Mouse (Mus musculus): ENCODE results near the gene Snapc4. TPM values are rescaled to one million over a fixed set of nuclear protein-coding genes. Genes with fewer than 3 reads are reported as not detected.

Gene Snapc4
- polyA plus RNA-seq, 1 experiment: 30.7 TPM

- no peak for DNase-seq (ENCODE audit: low spot score)
These were observed 41.3 kb downstream of the Snapc4 start for GRCm38 (mm10) chr2:26339204-26339551.

GRCm38 (mm10) chr2:26338302-26339203 is 41.9 kb downstream of the Snapc4 start:
- DNase-seq (ENCODE audit: low spot score): no peak

GRCm38 (mm10) chr2:26330702-26331101 is 49.8 kb downstream of the Snapc4 start:
- DNase-seq (ENCODE audit: low spot score): no peak

- no peak for DNase-seq (ENCODE audit: low spot score)
These were observed 50.4 kb downstream of the Snapc4 start for GRCm38 (mm10) chr2:26330056-26330468.

GRCm38 (mm10) chr2:26329402-26329801 is 51.1 kb downstream of the Snapc4 start:
- DNase-seq (ENCODE audit: low spot score): no peak

GRCm38 (mm10) chr2:26327852-26328251 is 52.6 kb downstream of the Snapc4 start:
- DNase-seq (ENCODE audit: low spot score): no peak

- DNase-seq (ENCODE audit: low spot score): no peak
These were observed 54.9 kb downstream of the Snapc4 start for GRCm38 (mm10) chr2:26325386-26326181.

- DNase-seq (ENCODE audit: low spot score): no peak
These were observed 55.5 kb downstream of the Snapc4 start for GRCm38 (mm10) chr2:26324917-26325316.

- no peak for DNase-seq (ENCODE audit: low spot score)
These were observed 56.7 kb downstream of the Snapc4 start for GRCm38 (mm10) chr2:26323589-26324325.

GRCm38 (mm10) chr2:26320245-26321185 is 59.9 kb downstream of the Snapc4 start:
- no peak for DNase-seq (ENCODE audit: low spot score)

GRCm38 (mm10) chr2:26319519-26320244 is 60.8 kb downstream of the Snapc4 start:
- no peak for DNase-seq (ENCODE audit: low spot score)

- no peak for DNase-seq (ENCODE audit: low spot score)
These were observed 61.3 kb downstream of the Snapc4 start for GRCm38 (mm10) chr2:26319109-26319508.

GRCm38 (mm10) chr2:26317991-26318672 is 62.3 kb downstream of the Snapc4 start:
- DNase-seq (ENCODE audit: low spot score): no peak

GRCm38 (mm10) chr2:26317371-26317770 is 63.1 kb downstream of the Snapc4 start:
- DNase-seq (ENCODE audit: low spot score): no peak

- no peak for DNase-seq (ENCODE audit: low spot score)
These were observed 63.7 kb downstream of the Snapc4 start for GRCm38 (mm10) chr2:26316576-26317246.

GRCm38 (mm10) chr2:26315925-26316311 is 64.5 kb downstream of the Snapc4 start:
- DNase-seq (ENCODE audit: low spot score): no peak

- DNase-seq (ENCODE audit: low spot score): peak; percentile 68
These were observed 65.2 kb downstream of the Snapc4 start, which contains the start of gene Gpsm1 for GRCm38 (mm10) chr2:26315072-26315924. Gene Gpsm1 (plus strand): TSS chr2:26315515.

Measured in urinary bladder, adult 2 months (tissue).